Mouse (Mus musculus) urinary bladder, adult 18-20 months (tissue): ENCODE measurements at regions not wholly inside any gene's neighbourhood (a gene's known extent, or its start where the extent isn't known, plus 50 kb on each side); places are given as distances from the start of the nearest gene placed in this dataset.

Source experiments
- DNase-seq, 2 experiments: peaks; one replicate each; pipeline ENCODE4 v3.0.0; 2022; ENCODE audit warnings: low spot score in 2 of 2, mixed read lengths in 2 of 2

GRCm38 (mm10) chr8:127662776-127663499 lies 599.2 kb downstream of the Pard3 start:
- no peak for DNase-seq

GRCm38 (mm10) chr8:127666606-127667005 lies 602.9 kb downstream of the Pard3 start:
- no peak for DNase-seq

DNA sequence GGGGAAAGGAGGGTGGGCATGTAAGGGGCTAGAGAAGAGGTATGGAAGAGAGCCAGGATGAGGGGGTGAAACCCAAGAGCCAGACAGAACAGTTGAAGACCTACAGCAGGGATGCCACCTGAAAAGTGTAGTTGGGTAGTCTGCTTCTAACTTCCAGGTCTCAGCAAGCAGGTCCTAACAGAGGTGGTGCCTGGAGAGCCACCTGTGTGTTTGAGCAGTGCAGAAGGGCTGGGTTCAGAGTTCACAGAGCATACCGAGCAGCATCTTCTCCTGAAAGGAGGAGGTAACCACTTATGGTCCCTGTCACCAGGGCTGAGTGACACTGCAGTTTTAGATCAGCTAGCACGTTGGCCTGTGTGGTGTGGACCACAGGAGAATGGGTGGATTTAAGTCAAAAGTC lies 605.3 kb downstream of the Pard3 start:
- no peak for DNase-seq

GRCm38 (mm10) chr8:127674063-127674462 lies 610.4 kb downstream of the Pard3 start:
- no peak for DNase-seq

- DNase-seq: no peak
These were observed 611.7 kb downstream of the Pard3 start for GRCm38 (mm10) chr8:127675377-127675776.

GRCm38 (mm10) chr8:127680205-127680604 lies 616.5 kb downstream of the Pard3 start:
- DNase-seq: no peak

DNA sequence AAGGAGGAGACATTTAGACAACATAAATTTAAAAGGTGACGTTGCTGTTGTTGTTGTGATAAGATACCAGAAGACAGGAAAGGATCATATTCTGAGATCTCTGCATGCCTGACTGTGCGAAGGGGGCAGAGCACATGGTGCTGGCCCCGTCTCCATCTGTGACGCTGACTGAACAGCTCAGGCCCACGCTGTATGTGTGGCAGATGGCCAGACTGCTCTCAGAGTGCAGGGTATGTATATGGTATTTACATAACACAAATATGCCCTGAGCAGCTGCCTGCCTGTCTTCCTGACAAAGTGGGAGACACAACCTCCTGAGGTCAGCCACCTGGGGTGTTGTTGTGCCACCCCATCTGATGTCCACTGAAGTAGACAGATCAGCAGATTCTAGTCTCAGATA lies 620.5 kb downstream of the Pard3 start:
- no peak for DNase-seq

GRCm38 (mm10) chr8:127690792-127691191 lies 627.1 kb downstream of the Pard3 start:
- no peak for DNase-seq

- no peak for DNase-seq
These were observed 634.7 kb downstream of the Pard3 start for GRCm38 (mm10) chr8:127698404-127698803.

GRCm38 (mm10) chr8:127704406-127704805 lies 640.7 kb downstream of the Pard3 start:
- no peak for DNase-seq

DNA sequence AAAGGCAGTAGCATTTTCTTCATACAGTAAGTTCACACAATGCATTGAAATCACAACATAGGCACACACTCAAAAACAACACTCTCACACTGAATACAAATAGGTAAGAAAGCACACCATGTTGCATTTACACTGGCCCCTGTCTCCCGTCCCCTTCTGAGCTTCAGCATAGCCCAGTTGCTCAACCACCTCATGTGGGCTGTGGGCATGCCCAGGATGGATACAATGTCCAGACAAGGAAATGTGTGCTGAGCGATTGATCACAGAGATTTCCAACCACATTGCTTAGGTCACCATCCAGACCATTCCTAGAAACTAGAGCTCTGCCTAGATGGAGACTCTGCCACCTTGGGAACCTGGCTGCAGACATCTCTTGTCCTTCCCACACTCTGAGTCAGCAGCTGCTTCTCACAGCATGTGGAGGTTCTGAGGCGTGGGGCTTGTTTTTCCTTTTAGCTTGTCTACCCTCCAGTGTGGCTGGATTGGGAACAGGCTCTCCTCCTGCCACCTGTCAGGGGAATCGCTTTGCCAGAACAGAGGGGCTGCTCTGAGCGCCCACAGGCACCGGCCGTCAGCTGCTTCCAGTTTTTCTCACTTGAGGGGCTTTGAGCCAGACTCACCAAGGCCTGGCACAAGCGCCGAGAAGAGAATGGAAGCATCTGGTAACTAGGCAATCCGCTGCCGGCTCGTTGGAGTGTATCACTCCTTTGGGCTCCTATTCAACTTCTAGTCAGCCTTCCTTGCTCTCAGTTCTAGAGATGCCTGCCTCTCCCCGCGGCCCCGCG lies 642.5 kb downstream of the Pard3 start:
- DNase-seq: no peak

DNA sequence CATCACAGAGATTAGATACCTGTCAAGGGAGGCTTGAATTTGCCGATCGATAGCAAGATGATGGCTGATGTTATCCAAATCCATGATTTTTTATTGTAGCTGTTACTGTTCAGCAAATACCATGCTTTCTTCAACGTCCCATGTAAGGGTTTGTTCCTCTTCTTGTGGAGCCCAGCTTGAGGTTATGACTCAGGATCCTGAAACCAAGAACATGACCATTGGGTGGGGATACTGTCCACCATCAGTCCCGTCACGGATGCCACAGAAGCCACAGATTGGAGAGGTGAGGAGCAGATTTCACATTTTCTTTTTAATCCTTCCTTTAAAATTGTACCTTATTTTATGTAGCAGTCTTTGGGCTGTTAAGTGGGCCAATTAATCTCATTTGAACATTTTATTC lies 645.7 kb downstream of the Pard3 start:
- DNase-seq: no peak

DNA sequence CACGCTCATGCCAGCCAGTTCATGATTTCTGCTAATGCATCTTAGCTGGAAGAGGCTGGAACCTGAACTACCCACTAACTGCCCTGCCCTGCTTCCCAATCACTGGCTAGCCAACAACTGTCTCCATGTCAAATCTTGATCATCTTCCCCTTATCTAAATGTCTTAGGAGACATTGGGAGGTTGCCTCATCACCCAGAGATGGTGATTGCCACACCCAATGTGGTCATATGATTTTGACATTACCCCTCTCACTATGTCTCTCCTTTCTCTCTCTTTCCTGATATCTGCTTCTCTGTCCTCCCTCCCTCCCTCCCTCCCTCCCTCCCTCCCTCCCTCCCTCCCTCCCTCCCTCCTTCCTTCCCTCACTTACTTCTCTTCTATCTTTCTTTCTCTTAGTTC lies 643.3 kb upstream of the Nrp1 start:
- no peak for DNase-seq

GRCm38 (mm10) chr8:127717969-127718368 lies 640.4 kb upstream of the Nrp1 start:
- no peak for DNase-seq

- DNase-seq: no peak
These were observed 638.5 kb upstream of the Nrp1 start for GRCm38 (mm10) chr8:127719881-127720280.

DNA sequence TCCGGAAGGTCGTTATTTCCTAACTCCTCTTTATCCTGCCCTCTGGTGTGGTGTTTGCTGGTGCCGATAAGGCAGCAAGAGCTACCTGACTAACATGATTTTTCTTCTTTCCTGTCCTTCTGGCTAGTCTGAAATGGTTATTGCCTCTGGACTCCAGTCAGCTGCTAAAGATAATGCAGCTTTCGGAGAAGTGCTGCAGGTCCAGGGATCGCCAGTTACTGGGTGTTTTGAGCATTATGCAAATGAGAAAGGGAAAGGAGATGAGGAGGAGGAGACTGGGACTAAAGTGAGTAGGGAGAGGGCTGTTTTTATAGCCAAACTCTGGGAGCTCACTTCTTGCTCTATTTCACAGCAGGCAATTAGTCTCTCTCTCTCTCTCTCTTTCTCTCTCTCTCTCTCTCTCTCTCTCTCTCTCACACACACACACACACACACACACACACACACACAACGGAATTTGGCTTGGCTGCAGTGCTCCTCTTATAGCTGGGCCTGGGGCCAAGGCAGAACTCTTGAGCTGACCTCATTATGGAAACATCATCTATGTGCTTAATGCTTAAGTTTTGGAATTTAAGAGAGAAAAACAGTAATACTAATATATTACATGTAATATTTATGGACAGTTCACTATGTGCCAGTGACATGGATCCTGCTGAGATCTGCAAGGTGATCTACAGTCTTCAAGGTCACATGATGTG lies 637.7 kb upstream of the Nrp1 start:
- DNase-seq: no peak

DNA sequence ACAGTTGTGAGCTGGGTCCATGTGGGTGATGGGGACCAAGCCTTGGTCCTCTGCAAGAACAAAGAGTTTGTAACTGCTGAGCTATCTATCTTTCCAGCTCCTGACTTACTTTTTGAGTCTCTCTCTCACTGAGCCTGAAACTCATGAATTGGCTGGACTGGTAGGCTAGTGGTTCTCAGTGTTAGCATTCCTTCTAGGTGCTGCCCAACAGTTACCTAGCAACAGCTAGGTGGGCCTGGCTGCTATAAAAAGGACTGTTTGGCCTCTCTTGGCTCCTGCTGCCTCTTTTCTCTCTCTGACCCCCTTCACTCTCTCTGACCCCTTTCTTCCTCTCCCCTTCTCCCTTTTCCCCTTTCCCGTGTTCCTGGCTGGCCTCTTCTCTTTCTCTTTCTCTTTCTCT lies 636.8 kb upstream of the Nrp1 start:
- DNase-seq: no peak

DNA sequence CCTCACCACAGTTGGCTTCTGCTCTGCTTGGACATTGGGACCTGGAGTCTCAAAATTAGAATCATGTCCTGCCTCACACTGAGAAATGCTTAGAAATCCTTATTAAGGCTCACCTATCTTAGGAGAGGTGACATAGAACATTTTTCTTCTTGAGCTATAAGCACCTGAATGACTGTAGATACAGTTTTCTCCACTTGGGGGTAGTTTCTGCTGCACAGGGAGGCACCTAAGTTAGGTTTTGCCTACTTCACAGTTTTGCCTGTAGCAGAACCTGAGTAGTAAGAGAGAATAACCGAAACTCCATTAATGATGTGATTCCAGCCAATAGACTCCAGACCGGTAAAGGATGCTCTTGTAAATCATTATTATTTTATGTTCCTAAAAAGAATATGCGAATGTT lies 624.3 kb upstream of the Nrp1 start:
- DNase-seq: no peak

- no peak for DNase-seq
These were observed 616.2 kb upstream of the Nrp1 start for GRCm38 (mm10) chr8:127742236-127742635.

DNA sequence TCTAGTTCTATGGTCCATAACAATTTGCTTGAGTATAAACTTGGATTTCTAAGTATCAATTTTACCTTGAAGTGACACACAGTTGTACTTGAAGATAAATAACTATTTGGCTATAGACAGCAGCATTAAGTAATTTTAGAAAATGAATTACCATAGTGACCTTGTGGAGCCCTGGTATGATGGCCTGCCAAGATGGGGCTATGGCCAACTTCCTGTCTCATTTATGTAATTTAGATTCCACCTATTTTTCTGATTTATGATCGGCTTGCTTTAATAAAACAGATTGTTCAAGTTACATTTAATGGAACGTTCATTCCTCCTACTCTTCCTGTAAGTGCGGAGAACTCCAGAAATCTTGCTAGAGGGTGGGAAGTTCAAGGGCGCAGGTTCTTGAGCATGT lies 613.2 kb upstream of the Nrp1 start:
- DNase-seq: no peak

- no peak for DNase-seq
These were observed 611.9 kb upstream of the Nrp1 start for GRCm38 (mm10) chr8:127746456-127746855.

GRCm38 (mm10) chr8:127752871-127753270 lies 605.5 kb upstream of the Nrp1 start:
- DNase-seq: no peak
